Mouse (Mus musculus) WW6 (cell line): Measurements from ENCODE around the gene Abhd4.
A peak's percentile ranks its signal among the peaks of the same experiment; 100 is the strongest.

ENCODE experiments used
- DNase-seq: peaks from one replicate; pipeline ENCODE4 v3.0.0-alpha.2; 2013; ENCODE audit warnings: low read depth, low spot score

Gene Abhd4

GRCm38 (mm10) chr14:54239002-54239736 lies 14.8 kb upstream of the Abhd4 start:
- DNase-seq, result peak; percentile 63

- no peak for DNase-seq
These were observed 13.4 kb upstream of the Abhd4 start for GRCm38 (mm10) chr14:54240542-54240941.

- DNase-seq, result no peak
These were observed 9.8 kb upstream of the Abhd4 start for GRCm38 (mm10) chr14:54244183-54244582.

GRCm38 (mm10) chr14:54246232-54246631 lies 7.8 kb upstream of the Abhd4 start:
- no peak for DNase-seq

- no peak for DNase-seq
These were observed 4.7 kb upstream of the Abhd4 start for GRCm38 (mm10) chr14:54249326-54249725.

- DNase-seq, result no peak
These were observed 3.9 kb upstream of the Abhd4 start for GRCm38 (mm10) chr14:54250122-54250521.

GRCm38 (mm10) chr14:54254670-54255202 lies 748 bp downstream of the Abhd4 start:
- no peak for DNase-seq

- no peak for DNase-seq
These were observed 4.2 kb downstream of the Abhd4 start for GRCm38 (mm10) chr14:54258131-54258670.

GRCm38 (mm10) chr14:54259003-54259721 lies 5.2 kb downstream of the Abhd4 start:
- DNase-seq, result peak; percentile 77

- no peak for DNase-seq
These were observed 5.7 kb downstream of the Abhd4 start for GRCm38 (mm10) chr14:54259722-54260085.

GRCm38 (mm10) chr14:54260196-54260595 lies 6.2 kb downstream of the Abhd4 start:
- DNase-seq, result no peak

- no peak for DNase-seq
These were observed 7.4 kb downstream of the Abhd4 start for GRCm38 (mm10) chr14:54261386-54261785.

GRCm38 (mm10) chr14:54262622-54263021 lies 8.6 kb downstream of the Abhd4 start:
- DNase-seq, result no peak

GRCm38 (mm10) chr14:54263099-54263498 lies 9.1 kb downstream of the Abhd4 start:
- DNase-seq, result no peak

- no peak for DNase-seq
These were observed 10.2 kb downstream of the Abhd4 start for GRCm38 (mm10) chr14:54264231-54264630.

GRCm38 (mm10) chr14:54265093-54265492 lies 11.1 kb downstream of the Abhd4 start:
- DNase-seq, result no peak

GRCm38 (mm10) chr14:54265951-54266350 lies 12.0 kb downstream of the Abhd4 start:
- no peak for DNase-seq

GRCm38 (mm10) chr14:54267966-54268365 lies 14.0 kb downstream of the Abhd4 start:
- no peak for DNase-seq

- no peak for DNase-seq
These were observed 15.6 kb downstream of the Abhd4 start for GRCm38 (mm10) chr14:54269566-54269965.

- no peak for DNase-seq
These were observed 16.4 kb downstream of the Abhd4 start for GRCm38 (mm10) chr14:54270413-54270812.

- no peak for DNase-seq
These were observed 18.1 kb downstream of the Abhd4 start for GRCm38 (mm10) chr14:54271976-54272606.

GRCm38 (mm10) chr14:54272696-54273095 lies 18.7 kb downstream of the Abhd4 start:
- DNase-seq, result no peak
